Mouse (Mus musculus): ENCODE results near the gene Meioc.

Gene Meioc

GRCm38 (mm10) chr11:102663416-102663815 lies at the start of gene Meioc:
Gene Meioc (plus strand): TSS chr11:102663716.
- no peak for DNase-seq

DNA sequence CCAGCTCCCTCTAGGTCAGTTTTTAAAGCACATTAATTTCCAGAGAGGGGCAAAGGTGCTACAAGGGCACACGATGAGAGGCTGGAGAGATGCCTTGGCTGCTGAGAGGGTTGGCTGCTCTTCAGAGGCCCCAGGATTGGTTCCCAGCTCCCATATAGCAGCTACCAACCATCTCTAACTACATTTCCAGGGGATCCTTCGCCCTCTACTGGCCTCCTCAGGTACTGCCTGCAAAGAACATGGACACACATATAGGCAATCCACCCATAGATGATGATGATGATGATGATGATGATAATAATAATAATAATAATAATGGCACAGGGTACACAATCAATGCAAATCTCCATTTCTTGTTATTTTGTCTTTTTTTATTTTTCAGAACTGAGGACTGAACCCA lies 44.1 kb upstream of the Meioc start:
- DNase-seq: no peak

DNA sequence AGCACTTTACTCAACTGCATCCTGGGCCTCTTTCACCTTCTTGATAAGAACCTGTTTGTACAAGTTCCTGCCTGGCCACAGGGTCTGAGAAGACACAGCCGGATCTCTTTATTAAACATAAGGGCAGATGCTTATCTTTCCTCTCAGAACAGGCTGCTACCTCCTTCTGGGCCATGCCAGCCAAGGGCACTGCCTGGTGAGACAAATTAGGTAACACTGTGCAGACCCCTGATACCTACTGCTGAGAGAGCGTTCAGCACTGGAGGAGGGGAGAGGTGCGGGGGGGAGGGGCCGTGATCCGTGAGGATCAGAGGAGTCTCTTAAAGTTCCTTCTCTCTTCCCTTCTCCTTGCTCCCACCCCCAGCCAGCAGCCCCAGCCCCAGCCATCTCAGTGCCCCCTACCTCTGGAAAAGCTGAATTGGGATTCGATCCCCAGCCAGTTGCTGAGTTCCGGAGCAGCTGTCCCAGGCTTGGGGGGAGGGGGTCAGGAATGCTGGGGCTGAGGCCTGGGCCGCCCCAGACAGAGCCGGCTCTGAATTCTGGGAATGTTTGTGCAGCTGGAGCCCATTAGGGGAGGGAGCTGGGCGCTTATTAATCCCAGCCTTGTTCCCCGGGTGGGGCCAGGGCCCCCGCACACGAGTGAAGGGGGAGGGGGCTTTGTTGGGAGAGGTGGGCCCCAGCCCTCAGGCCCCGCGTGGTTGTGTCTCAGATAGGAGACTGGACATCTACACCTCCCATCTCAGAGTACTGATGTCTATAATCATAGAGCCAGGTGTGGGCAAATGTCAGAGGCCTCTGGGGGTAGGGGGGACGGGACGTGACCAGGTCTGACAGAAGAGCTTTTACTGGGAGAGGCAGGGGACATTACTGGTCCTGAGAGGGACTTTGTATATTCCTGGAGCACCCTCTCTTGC lies 39.4 kb upstream of the Meioc start:
- DNase-seq: no peak

- no peak for DNase-seq
Measured at GRCm38 (mm10) chr11:102624888-102625407, 38.6 kb upstream of the Meioc start.

DNA sequence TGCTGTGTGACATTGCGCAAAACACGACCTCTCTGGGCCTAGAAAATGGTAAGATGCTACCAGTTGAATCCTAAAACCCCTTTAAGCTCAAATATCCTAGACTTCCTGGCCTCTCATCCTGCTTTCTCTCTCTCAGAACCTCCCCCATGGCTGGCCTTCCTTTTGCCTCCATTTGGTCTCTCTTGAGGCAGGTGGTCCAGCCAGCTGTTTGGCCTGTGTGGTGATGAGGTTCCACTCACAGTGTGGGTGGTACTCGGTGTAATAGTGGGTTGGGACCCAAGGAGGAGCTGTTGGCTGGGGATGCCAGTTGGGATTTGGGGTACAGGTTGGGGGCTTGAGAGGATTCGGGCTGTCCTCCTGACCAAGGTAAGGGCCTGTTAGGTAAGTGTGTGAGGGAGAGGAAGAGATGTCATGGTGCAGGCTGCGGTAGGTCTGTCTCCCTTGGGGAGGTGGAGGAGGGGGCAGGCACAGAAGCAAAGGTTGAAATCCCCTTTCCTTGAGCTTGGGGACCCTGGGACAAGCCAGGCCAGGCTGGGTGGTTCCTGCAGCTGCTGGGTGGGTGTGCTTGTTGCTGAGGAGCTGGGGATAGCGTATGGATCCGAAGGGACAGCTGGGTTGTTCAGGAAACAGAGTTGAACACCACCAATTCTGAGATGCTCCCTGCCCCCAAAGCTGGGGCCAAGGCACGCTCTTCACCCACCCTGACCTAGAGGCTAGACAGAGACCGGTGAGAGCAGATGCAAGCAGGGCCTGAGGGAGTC lies 36.2 kb upstream of the Meioc start:
- DNase-seq: no peak

DNA sequence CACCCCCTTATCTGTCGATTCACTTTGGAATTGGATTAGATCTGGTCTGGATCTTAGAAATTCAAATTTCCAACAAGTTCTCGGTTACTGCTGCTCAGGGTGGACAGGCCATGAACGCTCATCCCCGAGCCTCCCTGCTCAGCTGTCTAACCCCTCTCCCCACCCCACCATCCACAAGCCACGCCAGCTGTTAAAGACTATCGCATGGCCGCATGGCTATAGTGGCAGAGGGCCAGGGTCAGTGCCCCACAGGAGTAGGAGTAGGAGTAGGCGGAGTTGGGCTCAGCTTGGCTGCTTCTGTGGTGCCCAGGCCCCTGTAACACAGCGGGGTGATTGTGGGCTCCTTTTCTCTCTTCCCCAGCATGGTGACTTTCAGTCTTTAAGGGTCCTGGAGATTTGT lies 35.0 kb upstream of the Meioc start:
- DNase-seq: no peak

- no peak for DNase-seq
Measured at GRCm38 (mm10) chr11:102629375-102629774, 34.1 kb upstream of the Meioc start.

- no peak for DNase-seq
Measured at GRCm38 (mm10) chr11:102630731-102631130, 32.8 kb upstream of the Meioc start.

- no peak for DNase-seq
Measured at GRCm38 (mm10) chr11:102631203-102631602, 32.3 kb upstream of the Meioc start.

DNA sequence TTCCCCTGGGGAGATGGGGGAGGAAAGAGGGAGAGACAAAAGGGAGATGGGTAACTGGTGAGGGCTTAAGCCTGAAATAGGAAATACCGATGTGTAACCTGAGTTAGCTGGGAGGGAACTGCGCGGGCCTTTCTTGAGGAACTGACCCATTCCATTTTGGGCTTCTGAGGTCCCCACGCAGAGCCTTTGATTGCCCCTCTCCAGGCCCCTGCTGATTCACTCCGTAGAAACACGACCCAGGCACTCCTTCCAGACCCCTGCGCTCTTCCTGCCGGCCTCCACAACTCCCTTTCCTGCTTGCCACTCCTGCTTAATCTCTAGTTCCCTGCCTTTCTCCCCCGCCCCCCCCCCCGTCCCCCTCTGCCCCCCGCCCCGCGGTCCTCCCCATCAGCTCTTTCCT lies 30.8 kb upstream of the Meioc start:
- no peak for DNase-seq

DNA sequence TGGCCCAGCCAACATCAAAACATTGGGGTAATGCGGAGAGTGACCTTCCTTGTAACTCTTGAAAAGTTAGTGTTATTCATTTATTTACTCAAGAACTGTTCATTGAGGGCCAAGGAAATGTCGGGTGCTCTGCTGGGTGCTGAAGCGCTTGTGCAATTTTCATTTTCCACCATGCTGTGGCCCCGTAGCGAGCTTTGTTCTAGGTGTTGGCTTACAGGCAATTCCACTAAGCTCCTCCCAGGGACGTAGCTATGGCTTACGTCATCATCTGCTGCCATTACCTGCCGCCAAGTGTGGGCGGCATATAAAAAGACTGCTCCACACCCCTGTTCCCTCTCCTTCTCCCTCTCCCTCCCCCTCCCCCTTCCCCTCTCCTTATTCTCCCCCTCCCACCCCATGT lies 30.1 kb upstream of the Meioc start:
- peak; percentile 36 for DNase-seq

GRCm38 (mm10) chr11:102636887-102637286 lies 26.6 kb upstream of the Meioc start:
- peak; percentile 32 for DNase-seq

DNA sequence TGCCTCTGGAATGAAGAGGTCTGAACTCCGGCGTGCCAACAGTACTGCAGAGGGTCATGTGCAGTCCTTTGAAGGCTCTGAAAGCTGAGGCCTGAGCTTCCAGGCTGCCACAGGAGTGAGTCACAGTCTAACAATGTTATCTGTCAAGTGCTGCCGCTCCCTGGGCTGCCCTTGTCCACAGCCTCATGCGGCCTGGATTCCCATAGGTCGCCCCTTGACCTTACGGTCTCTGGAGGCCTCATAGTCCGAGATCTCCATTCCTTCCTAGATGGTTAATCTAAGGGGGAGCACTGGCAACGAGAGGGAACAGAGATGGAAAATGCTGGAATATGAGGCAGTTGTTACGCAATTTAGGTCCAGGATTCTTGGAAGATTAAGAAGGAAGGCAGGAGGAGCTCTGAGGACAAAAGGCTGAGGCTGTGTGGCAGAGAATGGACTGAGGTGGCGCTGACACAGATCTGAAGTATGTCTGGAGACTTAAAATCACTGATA lies 19.6 kb upstream of the Meioc start:
- DNase-seq: peak; percentile 83

- no peak for DNase-seq
Measured at GRCm38 (mm10) chr11:102646226-102646625, 17.3 kb upstream of the Meioc start.

DNA sequence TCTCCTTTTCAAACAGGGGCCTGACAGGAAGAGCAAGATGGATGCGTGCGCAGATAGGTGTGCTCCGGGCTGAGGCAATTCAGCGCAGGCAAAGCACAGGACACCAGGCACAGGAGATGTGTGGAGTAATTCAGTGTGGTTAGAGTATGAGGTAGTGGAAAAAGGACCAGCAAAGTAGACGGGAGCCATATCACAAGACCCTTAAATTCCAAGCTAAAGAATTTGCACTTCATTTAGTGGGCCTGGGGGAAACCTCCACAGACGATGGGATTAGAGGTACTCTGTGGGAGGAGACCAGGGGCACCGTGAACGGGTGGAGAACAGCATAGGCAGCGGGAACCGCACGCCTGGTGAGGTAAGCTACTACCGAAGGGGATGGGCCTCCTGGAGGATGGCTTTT lies 15.6 kb upstream of the Meioc start:
- DNase-seq: no peak

- DNase-seq: peak; percentile 77
Measured at GRCm38 (mm10) chr11:102651381-102651780, 12.1 kb upstream of the Meioc start.

- peak; percentile 19 for DNase-seq
Measured at GRCm38 (mm10) chr11:102652844-102653243, 10.7 kb upstream of the Meioc start.

GRCm38 (mm10) chr11:102655888-102656287 lies 7.6 kb upstream of the Meioc start:
- no peak for DNase-seq

DNA sequence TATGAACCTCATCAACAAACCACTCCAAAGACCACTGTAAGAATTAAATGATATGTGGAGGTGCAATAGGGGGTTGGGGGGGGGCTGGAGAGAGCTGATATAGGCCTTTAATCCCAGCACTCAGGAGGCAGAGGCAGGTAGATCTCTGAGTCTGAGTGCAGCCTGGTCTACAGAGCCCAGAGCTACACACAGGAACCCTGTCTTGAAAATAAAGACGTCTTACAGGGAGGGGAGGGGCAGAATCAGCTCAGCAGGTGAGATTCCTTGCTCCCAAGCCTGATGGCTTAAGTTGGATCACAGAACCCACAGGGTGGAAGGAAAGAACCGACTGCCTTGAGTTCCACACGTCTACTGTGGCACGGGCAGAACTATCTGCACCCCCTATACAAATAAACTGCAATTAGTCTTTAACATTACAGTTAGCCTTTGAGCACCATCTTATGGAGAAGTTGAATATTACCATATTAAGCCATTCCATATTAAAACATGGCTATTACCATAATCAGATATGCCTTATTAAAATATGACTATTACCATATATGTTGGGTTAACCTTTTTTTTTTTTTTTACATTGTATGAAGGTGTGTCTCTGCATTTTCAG lies 7.1 kb upstream of the Meioc start:
- no peak for DNase-seq

DNA sequence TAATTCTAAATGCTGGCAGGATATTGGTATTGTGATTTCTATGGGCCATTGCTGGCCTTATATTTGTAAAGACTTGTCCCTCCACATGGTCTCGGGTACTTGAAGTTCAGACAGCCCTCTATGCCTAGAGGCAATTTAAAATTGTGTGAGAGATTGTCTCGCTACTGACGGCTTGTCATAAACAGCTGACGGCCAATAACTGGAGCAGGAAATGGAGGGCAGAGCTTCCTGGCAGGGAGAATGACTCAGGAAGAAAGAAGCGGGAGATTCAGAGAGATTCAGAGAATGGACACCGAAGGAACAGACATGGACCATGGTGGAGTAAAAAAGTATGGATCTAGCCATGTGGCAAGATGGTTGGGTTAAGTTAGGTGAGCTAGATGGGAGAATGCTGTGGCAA lies 6.6 kb upstream of the Meioc start:
- no peak for DNase-seq

- DNase-seq: no peak
Measured at GRCm38 (mm10) chr11:102665151-102665550, 1.6 kb downstream of the Meioc start.

GRCm38 (mm10) chr11:102665637-102666435 lies 2.3 kb downstream of the Meioc start:
- DNase-seq: no peak
